Mouse (Mus musculus) brain, embryonic 14.5 days (tissue): ENCODE measurements around the gene Wnt10b. TPM values are rescaled to one million over a fixed set of nuclear protein-coding genes. Genes with fewer than 3 reads are reported as not detected.

Experiments used
- DNase-seq: peaks from one replicate; pipeline ENCODE4 v3.0.0-alpha.2; 2011; ENCODE audit warnings: low read depth
- CTCF ChIP-seq: fragments of 200-500 bp; IDR thresholded peaks from 2 replicates; pipeline ENCODE4 v1.5.1; 2012; ENCODE audit warnings: inconsistent platforms, mild to moderate bottlenecking, moderate library complexity, borderline replicate concordance; ENCODE audit not compliant: insufficient read depth, insufficient read length; ENCODE audit errors: extremely low read depth
- POLR2A ChIP-seq: fragments of 200-500 bp; IDR thresholded peaks from 2 replicates; pipeline ENCODE4 v1.6.1; 2012; ENCODE audit warnings: mild to moderate bottlenecking, inconsistent platforms, borderline replicate concordance; ENCODE audit not compliant: poor library complexity, insufficient read depth, insufficient read length, severe bottlenecking; ENCODE audit errors: extremely low read depth
- polyA plus RNA-seq: library from polyadenylated mRNA; depleted of rRNA; stranded (reverse); fragments of >200 nt; gene quantifications from 2 replicates; pipeline ENCODE4 v1.2.3, GENCODE M21; 2012

Gene Wnt10b
- polyA plus RNA-seq, 1 experiment, result 2.4 TPM

DNA sequence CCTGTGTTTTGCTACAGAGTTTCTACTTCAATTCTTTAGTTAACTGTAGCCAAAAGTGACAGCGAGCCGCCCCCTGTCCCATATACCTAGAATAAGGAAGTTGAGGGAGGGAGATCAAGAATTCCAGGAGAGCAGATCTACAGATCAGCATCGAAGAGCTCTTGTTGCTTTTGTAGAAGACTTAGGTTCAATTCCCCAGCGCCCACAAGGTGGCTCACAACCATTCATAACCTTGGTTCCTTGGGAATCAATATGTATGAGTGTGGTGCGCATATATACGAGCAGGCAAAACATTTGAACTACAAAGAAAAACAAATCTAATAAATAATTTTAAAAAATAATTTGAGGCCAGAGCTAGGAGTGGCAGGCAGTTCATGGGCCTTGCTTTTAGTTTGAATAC, 3.2 kb upstream of the Wnt10b start:
- DNase-seq, result no peak
- TF ChIP-seq POLR2A, result no peak

DNA sequence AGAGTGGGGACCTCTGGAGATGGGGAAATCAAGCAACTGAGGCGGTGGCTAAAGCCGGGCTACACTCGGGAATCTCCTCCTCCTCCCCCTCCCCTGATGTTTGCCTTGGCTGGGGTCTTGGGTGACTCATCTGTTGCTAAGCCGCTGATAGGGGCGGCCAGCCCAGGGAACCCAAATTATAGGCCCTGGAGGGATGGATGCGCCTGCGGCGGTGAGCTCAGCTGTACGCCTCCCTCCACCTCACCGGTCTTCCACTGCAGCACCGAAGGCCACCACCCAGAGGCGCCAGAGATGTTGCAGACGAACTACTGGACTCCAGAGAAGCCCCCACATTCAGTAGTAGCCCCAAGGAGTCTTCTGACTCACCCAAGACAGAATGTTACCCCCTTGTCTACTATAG, 2.6 kb upstream of the Wnt10b start:
- no peak for DNase-seq
- TF ChIP-seq POLR2A (no peak), CTCF (0 out of 2 replicates have a peak, but pooled peaks have one; percentile 4)

DNA sequence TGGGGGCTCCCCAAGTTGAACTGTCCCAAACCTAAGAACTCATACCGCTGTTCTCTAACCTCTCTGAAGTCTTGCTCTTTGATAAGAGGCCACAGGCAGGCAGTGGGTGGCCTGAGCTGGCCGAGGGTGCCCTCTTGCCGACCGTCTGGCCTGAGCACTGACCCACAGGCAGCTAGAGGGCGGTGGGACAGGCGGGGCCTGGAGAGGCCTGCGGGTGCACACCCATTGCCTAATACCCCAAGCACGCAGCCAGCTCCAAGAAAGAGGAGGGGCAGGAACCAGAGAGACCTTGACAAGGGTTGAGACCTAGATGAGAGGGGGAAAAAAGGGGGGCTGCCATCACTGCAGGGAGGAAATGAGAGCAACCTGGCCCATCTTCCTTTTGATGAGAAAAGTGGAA, 2.1 kb upstream of the Wnt10b start:
- DNase-seq, result no peak
- no peak for TF ChIP-seq CTCF
- TF ChIP-seq POLR2A, result no peak

DNA sequence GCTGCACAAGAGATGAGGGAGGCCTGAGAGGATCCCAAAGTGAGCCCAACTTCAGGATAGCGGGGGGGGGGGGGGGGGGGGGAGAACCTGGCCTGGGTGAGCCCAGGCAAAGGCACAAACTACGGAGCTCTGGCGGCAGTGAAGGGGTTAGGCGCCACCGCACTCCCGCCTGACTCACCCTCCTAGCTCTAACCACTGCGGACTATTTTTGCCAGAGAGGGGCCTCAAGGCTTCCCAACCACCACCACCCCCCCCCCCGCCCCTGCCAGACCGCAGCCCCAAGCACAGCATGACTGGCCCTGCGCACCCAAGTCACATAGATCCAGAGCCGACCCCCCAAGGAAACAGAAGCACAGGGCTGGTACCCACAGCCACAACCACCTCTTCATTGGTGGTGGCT, 856 bp upstream of the Wnt10b start:
- no peak for TF ChIP-seq CTCF
- no peak for TF ChIP-seq POLR2A
- no peak for DNase-seq

DNA sequence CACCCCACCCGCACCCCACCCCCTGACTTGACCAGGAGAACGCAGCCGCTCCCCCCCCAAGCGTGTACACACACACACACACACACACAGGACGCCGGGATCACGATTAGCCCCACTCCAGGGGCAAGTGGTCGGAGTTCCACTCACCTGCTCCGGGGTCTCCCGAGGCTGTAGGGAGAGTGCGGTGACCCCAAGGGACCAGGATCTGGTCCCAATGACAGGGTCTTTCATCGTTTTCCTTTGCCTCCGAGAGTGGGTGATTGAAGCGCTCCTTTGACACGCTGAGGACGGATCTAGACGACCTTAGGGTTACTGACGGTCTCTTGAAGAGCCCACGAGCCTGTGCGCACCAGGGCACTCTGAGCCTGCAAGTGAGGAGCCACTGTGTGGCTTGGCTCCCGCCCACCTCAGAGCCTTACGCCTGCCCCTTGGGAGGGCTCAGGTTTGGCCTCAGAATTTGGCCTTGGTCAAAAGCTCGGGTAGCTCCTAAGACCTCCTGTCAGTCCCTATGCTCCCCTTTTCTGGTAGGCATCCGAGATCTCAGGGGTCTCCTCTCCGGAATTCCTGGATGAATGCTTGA, 331 bp upstream of the Wnt10b start:
- no peak for TF ChIP-seq CTCF
- TF ChIP-seq POLR2A, result no peak
- DNase-seq, result no peak

DNA sequence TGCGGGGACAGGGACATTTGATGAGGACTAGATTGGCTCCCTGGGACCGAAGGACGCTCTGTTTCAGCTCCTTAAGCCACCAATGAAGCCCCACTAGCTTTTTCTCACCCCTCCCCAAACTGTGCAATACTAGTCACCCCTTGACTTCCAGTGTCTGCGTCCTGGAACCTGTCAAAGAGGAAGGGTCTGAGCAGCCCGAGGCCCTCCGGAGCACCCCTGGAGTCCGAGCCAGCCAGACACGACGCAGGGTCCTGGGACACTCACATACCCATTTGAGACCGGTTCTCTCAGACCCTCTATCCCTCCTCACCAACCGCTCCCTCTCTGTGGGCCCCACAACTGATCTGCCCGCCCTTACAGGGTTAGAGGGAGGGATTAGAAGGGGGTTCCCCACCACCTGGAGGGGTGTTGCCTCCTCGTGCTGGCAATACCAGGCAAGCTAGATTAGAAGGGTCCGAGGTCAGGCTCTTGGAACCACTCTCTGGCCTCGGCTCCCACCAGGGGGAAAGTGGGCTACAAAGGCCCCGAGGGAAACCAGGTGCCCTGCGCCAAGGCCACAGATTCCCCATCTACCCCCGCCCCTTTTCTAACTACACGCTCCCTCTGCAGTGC, 839 bp downstream of the Wnt10b start:
- DNase-seq, result no peak

DNA sequence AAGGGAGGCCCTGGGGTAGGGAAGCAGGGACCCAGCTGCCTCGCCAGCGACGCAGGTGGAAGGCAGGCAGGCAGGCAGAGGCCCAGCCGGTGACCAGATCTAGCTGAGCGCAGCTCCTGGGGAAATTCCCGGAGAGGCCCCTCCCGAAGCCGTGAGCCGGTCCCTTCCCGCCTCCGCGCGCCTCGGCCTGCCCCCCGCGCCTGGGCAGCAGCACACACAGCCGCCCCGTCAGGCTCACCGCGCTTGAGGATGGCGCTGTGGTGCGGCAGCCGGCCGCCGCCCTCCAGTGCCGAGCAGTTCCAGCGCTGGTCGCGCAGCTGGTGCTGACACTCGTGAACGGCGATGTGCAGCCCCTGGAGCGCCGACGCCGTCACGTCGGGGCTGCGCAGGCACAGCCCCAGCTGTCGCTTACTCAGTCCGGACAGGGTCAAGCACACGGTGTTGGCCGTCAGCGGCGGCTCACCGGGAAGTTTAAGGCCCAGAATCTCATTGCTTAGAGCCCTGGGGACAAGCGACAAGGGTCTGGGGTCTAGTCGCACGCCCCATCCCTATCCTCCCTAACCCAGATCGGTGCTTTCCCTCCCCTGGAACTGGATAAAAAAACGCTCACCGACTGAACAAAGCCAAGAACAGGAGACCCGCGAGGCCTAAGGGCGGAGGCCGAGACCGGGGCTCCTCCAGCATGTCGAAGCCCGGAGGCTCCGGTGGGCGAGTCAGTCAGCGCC, 1.5 kb downstream of the Wnt10b start:
- TF ChIP-seq CTCF (no peak), POLR2A (no peak)
- peak; percentile 59 for DNase-seq

More for the DNA sequence above, 839 bp downstream of the Wnt10b start:
- TF ChIP-seq CTCF (no peak), POLR2A (no peak)

DNA sequence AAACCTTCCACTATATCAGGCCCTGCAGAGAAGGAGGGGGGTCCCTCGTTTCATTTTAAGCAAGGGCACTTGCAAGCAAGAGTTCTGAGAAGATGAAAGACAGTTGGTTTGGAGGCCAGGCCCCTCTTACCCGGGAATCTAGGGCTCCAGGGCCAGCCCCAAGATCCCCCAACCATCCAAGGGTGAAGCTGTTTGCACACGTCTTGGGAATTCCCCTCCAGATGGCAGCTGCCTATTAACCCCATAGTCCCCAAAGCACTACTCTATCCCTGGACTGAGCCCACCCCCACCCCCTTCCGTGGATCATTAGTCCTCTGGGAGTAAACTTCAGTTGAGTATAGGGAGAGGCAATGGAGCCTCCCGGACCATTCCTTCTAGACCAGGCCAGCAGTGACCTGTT, 2.4 kb downstream of the Wnt10b start:
- DNase-seq, result no peak
- no peak for TF ChIP-seq POLR2A
- TF ChIP-seq CTCF, result no peak

DNA sequence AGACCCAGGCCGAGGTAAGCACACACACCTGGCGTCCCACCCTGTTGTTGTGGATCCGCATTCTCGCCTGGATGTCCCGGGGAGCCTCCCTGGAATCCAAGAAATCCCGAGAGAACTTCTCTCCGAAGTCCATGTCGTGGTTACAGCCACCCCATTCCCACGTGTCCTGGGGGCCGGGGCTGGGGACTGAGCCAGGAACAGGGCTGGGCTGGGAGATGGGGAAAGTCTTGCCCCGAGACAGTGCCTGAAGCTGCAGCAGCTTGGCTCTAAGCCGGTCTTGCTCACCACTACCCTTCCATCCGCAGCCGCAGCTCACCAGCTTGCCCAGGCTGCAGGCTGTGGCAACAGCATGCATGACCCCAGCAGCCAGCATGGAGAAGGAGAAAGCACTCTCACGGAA, 3.9 kb downstream of the Wnt10b start:
- TF ChIP-seq CTCF (no peak), POLR2A (no peak)
- DNase-seq, result no peak

DNA sequence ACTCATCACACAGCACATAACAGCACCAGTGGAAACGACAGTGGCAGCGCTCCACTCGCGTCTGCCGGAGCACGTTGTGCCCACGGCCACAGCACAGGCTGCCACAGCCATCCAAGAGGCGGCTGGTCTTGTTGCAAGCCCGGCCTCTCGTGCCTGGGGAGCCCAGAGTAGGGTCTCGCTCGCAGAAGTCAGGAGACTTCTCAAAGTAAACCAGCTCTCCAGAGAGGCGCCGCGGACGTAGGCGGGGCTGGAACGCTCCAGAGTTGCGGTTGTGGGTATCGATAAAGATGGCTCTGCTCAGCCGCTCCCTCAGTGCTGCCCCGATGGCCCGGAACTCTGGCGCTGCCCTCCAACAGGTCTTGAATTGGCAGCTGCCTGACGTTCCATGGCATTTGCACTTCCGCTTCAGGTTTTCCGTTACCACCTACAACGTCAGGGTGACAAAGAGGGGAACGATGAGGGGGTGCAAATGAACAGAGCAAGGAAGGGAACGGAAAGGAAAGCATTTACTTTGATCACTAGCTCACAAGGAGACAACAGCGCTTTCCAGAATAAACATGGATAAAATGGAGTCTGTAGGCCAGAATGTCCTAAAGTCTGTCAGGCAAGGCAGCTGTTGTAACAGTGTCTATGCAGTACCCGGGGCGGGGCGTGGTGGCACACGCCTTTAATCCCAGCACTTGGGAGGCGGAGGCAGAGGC, 5.3 kb downstream of the Wnt10b start:
- TF ChIP-seq POLR2A, result no peak
- no peak for TF ChIP-seq CTCF
- no peak for DNase-seq

DNA sequence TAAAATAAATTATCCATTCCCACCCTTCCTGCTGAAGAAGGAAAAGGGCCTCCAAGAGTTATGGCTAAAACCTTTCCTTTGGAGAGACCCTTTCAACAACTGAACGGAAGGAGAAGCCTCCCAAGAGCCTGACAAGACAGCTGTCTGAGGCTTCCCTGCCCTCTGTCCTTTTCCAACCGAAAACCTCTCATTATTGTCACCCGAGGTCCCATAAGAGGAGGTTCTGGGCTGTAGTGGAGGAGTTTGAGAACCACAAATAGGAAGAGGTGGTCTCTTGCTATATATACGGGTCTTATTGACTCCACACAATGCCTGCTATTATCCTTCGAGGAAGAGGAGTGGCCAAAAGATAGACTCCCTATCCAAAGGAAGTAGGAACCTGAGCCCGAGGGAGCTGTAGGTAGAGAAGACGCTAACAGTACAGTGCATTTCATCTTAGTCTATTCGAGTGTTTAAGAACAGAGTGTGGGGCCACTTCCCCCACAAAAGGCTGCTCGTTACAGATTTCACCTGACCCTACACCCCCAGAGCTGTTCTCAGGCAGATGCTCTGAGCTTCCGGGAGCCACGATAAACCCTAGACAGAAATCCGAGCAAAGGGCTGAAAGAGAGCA, 6.0 kb downstream of the Wnt10b start:
- no peak for TF ChIP-seq CTCF
- TF ChIP-seq POLR2A, result no peak
- DNase-seq, result no peak

DNA sequence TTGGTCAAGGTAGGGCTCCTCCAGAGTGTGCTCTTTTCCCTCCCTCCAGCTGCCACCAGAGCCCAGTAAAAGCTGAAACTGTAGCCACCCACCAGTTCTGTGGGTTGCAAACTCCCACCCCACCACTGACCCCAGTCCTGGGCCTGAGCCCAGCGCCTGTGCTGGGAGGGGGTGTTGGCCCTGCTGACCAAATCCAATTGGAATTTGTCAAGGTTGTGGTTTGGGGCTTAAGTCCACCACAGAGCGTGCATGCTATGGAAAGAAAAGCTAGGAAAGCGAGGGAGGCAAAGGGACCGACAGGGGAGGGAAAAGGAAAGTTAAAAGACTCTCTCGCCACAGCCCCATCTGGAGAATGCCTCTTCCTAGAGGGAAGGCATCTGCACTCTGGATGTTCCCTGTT, 9.7 kb downstream of the Wnt10b start:
- TF ChIP-seq CTCF (no peak), POLR2A (no peak)

More for the DNA sequence above, 9.7 kb downstream of the Wnt10b start:
- no peak for DNase-seq
